Mouse (Mus musculus) liver, embryonic 14.5 days (tissue): ENCODE results near the gene Zmynd8.

Source experiments
- CTCF ChIP-seq: IDR thresholded peaks from 2 replicates; pipeline ENCODE4 v1.5.1; 2016; ENCODE audit warnings: antibody characterized with exemption, low read depth, control low read depth
- EP300 ChIP-seq: IDR thresholded peaks from 2 replicates; pipeline ENCODE4 v1.6.1; 2016; ENCODE audit warnings: antibody characterized with exemption, low read depth

GRCm38 (mm10) chr2:165879403-165880178 is 19.2 kb downstream of the Zmynd8 start:
- no peak for TF ChIP-seq EP300
- TF ChIP-seq CTCF, result no peak
